Mouse (Mus musculus) intestine, embryonic 15.5 days (tissue): ENCODE measurements around the gene Tom1l2. TPM values are rescaled to one million over a fixed set of nuclear protein-coding genes. Genes with fewer than 3 reads are reported as not detected.
A peak's percentile ranks its signal among the peaks of the same experiment; 100 is the strongest.

Experiments
- ATAC-seq: fragments of 200-750 bp; cut with Nextera tagmentation; 2 replicates; pipeline ENCODE4 v1.8.0; 2017; ENCODE audit warnings: moderate TSS enrichment, moderate library complexity
- H3K27ac ChIP-seq: fragments of 300-500 bp; sonication (generic); 2 replicates; pipeline ENCODE4 v1.5.1; 2015; ENCODE audit warnings: mild to moderate bottlenecking, inconsistent platforms
- H3K27me3 ChIP-seq: fragments of 300-500 bp; sonication (generic); replicated peaks from 2 replicates; pipeline ENCODE4 v1.6.1; 2015; ENCODE audit warnings: inconsistent platforms
- H3K36me3 ChIP-seq: fragments of 300-500 bp; sonication (generic); 2 replicates; pipeline ENCODE4 v1.6.1; 2015; ENCODE audit warnings: inconsistent platforms
- H3K4me1 ChIP-seq: fragments of 300-500 bp; sonication (generic); replicated peaks from 2 replicates; pipeline ENCODE4 v1.6.1; 2015; ENCODE audit warnings: inconsistent platforms
- H3K4me2 ChIP-seq: fragments of 300-500 bp; sonication (generic); replicated peaks from 2 replicates; pipeline ENCODE4 v1.6.1; 2015; ENCODE audit warnings: mild to moderate bottlenecking, inconsistent platforms
- H3K4me3 ChIP-seq: fragments of 300-500 bp; sonication (generic); replicated peaks from 2 replicates; pipeline ENCODE4 v1.5.1; 2015; ENCODE audit warnings: inconsistent platforms
- H3K9ac ChIP-seq: fragments of 300-500 bp; sonication (generic); 2 replicates; pipeline ENCODE4 v1.6.1; 2015; ENCODE audit warnings: inconsistent platforms
- H3K9me3 ChIP-seq: fragments of 300-500 bp; sonication (generic); 2 replicates; pipeline ENCODE4 v1.6.1; 2016; ENCODE audit warnings: inconsistent platforms
- WGBS: fragments of 180-500 bp; shearing (Covaris S2); methylation state at CpG from one replicate; pipeline ENCODE4 v1.1.7; 2015; 5-methylcytosine and 5-hydroxymethylcytosine counted together
- polyA plus RNA-seq: library from polyadenylated mRNA; unstranded; fragments of >200 nt; fragmentation: Nextera tagmentation; extraction: Ambion mirVana; gene quantifications from 2 replicates; pipeline ENCODE4 v1.2.1, GENCODE M21; 2015

Tom1l2 gene
- polyA plus RNA-seq, 1 experiment from 2014 or later: 22.3 TPM

DNA sequence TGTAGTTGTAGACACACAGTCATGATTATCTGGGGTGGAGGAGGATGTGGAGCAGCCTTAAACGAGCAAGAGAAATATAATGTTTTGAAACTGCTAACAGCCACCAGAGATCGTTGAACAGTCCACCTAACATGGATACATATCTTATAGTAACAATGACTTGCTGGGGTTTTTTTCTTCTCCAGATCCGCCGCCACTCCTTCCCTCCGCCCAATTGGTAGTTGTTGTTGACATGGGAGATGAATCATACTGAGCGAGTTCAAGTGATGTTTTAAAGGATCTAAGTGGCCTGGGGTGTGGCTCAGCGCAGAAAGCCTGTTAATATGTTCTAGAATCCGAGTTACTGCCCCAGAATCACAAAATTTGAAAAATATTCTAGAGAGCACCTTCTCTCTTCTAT, 133.1 kb downstream of the Tom1l2 start:
- WGBS: 11% methylated on average over 8 of the region's 8 CpGs
- H3K36me3 ChIP-seq: peaks cover 4% of the 10 kb centered on the region; the same call in 1 of the 2 replicates
- peak overlapping the region; percentile 74 for H3K4me2 ChIP-seq
- H3K4me1 ChIP-seq: peaks cover 59% of the 10 kb centered on the region
- H3K9me3 ChIP-seq: no peaks in the 10 kb centered on the region
- ATAC-seq: no peak
- H3K4me3 ChIP-seq: peak overlapping the region; percentile 75
- peak overlapping the region; percentile 94 for H3K27ac ChIP-seq
- peak overlapping the region; percentile 87 for H3K9ac ChIP-seq
- H3K27me3 ChIP-seq: no peaks in the 10 kb centered on the region

DNA sequence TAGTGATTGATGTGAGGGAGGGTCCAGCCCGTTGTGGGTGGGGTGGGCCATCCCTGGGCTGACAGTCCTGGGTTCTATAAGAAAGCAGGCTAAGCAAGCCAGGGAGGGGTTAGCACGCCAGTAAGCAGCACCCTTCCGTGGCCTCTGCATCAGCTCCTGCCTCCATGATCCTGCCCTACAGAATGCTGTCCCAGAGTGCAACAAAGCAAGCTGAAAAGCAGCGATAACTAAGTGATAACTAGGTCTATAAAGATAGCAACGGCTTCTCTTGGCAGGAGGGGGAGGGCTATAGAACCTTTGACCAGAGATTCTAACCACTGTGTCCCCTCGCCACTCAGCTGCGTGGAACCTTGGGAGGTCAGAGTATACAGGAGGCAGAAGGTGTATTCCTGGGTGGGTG, 135.2 kb downstream of the Tom1l2 start:
- Histone ChIP-seq H3K4me3 (no peak overlapping the region), H3K36me3 (peaks cover 4% of the 10 kb centered on the region; the same call in 1 of the 2 replicates), H3K27me3 (no peaks in the 10 kb centered on the region), H3K4me2 (no peak overlapping the region), H3K9me3 (no peaks in the 10 kb centered on the region), H3K27ac (no peak overlapping the region), H3K4me1 (peaks cover 59% of the 10 kb centered on the region), H3K9ac (no peak overlapping the region)
- peak; percentile 18; the same call in 1 of the 2 replicates for ATAC-seq
- WGBS: 61% methylated on average over 7 of the region's 7 CpGs

DNA sequence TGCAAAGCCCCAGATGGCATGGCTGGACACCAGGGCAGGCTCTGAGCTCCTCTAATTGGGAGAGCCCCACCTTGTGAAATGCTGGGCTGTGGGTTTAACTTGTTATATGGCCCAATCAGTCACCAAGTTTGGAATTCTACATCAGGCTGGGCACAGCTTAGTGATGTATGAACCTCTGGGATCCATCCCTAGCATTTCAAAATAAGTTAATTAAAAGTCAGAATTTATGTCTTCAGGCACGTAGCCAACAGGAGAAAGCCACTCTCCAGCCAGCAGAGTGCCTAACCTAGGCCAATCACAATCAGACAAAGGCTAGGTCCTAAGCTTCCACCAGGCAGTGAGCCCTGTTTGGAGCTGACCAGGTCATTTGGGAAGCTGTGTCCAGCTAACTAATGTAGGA, 136.0 kb downstream of the Tom1l2 start:
- Histone ChIP-seq H3K4me3 (no peak overlapping the region), H3K27me3 (no peaks in the 10 kb centered on the region), H3K4me1 (peaks cover 65% of the 10 kb centered on the region), H3K36me3 (peaks cover 4% of the 10 kb centered on the region; the same call in 1 of the 2 replicates), H3K27ac (no peak overlapping the region), H3K9me3 (no peaks in the 10 kb centered on the region), H3K4me2 (no peak overlapping the region), H3K9ac (no peak overlapping the region)
- no peak for ATAC-seq
- 77% methylated on average over 1 of the region's 1 CpGs for WGBS

DNA sequence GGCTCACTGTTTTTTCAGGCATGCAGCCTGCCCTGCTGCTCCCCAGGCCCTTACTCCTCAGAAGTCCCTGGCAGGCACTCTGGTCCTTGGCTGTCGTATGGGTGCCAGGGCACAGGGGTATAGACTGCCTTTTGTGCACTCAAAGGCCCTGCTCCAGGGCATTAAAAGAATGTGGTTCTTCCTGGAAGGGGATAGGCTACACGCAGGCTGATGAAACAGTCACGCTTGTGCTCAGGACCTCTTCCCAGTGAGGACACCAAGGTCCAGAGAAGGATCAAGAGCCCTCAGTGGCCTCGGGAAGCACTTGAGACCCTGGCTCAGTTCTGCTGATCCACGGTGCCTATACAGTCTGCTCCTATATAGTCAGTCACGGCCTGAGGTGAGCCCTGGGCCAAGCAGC, 139.4 kb downstream of the Tom1l2 start:
- H3K9me3 ChIP-seq: no peaks in the 10 kb centered on the region
- no peak for ATAC-seq
- H3K9ac ChIP-seq: no peak overlapping the region
- WGBS: 76% methylated on average over 6 of the region's 6 CpGs
- H3K4me1 ChIP-seq: peaks cover 73% of the 10 kb centered on the region
- no peak overlapping the region for H3K4me3 ChIP-seq
- no peak overlapping the region for H3K27ac ChIP-seq
- H3K27me3 ChIP-seq: no peaks in the 10 kb centered on the region
- peaks cover 4% of the 10 kb centered on the region; the same call in 1 of the 2 replicates for H3K36me3 ChIP-seq
- H3K4me2 ChIP-seq: no peak overlapping the region

DNA sequence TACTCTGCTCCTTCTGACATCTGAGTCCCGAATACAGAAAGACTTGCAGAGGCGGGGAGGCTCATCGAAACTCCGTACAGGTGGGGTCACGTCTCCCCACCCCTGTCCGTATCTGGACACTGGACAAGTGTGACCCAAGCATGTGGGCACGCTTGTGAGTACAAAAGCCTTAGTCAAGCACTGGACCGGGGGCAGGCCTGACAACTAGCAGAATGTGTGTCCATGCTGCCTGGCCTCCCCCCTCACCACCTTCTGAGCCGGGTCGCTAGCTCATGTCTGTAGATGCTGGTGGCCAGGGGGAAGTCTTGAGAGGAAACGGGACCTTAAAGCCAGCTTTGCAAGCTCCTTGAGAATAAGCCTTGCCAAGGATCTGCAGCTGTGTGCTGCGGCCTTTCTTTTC, 140.9 kb downstream of the Tom1l2 start:
- Histone ChIP-seq H3K4me2 (no peak overlapping the region), H3K4me3 (no peak overlapping the region), H3K27me3 (no peaks in the 10 kb centered on the region), H3K9ac (no peak overlapping the region), H3K27ac (no peak overlapping the region), H3K36me3 (peaks cover 4% of the 10 kb centered on the region; the same call in 1 of the 2 replicates), H3K4me1 (peaks cover 61% of the 10 kb centered on the region), H3K9me3 (no peaks in the 10 kb centered on the region)
- WGBS: 59% methylated on average over 12 of the region's 12 CpGs
- no peak for ATAC-seq

DNA sequence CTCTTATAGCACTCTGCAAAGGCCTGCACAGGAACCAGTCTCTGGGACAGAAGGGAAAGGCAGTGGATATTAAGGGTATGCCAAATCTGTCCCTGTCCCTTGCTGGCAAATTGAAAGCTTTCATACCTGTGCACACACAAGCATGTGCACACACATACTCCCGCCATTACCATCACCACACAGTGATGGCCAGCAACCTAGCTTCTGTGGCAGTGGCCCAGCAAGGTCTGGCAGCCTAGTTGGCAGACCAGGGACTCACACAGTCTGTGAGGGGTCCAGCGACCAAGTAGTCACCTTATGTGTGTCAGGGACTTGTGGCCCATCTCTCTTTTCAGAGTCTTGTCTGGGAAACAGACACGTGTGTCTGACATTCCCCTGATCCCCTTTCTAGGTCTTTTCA, 141.6 kb downstream of the Tom1l2 start:
- Histone ChIP-seq H3K4me2 (peak overlapping the region; percentile 68), H3K9ac (peak overlapping the region; percentile 13; the same call in 1 of the 2 replicates), H3K9me3 (no peaks in the 10 kb centered on the region), H3K4me3 (no peak overlapping the region), H3K36me3 (peaks cover 9% of the 10 kb centered on the region), H3K27me3 (no peaks in the 10 kb centered on the region), H3K27ac (peak overlapping the region; percentile 75), H3K4me1 (peaks cover 63% of the 10 kb centered on the region)
- no peak for ATAC-seq
- WGBS: 59% methylated on average over 3 of the region's 3 CpGs

DNA sequence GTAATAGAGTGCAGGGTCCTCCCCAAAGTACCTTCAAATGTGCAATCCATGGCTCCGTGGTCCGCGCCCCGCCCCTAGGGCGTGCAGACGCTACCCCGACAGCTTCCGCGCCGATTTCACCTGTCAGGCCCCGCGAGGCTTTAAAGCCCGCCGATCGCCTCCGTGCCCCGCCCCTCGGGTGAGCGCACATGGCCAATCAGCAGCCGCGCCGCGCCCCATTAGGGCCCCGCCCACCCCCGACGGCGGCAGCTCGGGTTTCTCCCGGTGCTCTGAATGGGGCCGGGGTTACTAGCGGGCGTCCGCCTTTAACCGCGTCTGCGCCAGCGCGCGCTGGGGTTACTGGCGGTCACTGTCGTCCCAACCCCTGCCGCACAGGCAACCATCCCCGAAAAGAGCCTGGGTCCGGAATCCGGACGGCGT, 142.4 kb downstream of the Tom1l2 start:
- no peaks in the 10 kb centered on the region for H3K9me3 ChIP-seq
- WGBS: under 1% methylated on average over 47 of the region's 47 CpGs
- peak; percentile 93 for ATAC-seq
- H3K27me3 ChIP-seq: no peaks in the 10 kb centered on the region
- H3K36me3 ChIP-seq: peaks cover 15% of the 10 kb centered on the region
- peak overlapping the region; percentile 77 for H3K27ac ChIP-seq
- peaks cover 56% of the 10 kb centered on the region for H3K4me1 ChIP-seq
- peak overlapping the region; percentile 68 for H3K4me2 ChIP-seq
- H3K4me3 ChIP-seq: peak overlapping the region; percentile 36
- H3K9ac ChIP-seq: peak overlapping the region; percentile 50

DNA sequence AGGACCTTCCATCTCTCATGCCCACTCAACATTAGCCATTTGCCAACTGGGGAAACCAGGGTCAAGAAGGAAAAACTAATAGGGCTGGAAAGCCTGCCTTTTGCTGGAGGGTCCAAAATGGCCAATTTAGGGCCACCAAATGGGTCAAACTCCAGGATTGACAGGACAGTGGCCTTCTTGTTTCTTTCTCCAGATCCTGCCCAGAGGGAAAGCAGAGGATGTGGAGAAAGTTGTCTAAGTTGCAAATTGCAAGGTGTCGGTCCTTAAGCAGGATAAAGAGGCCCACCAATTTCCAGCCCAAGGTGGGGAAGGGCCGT, 142.8 kb downstream of the Tom1l2 start:
- Histone ChIP-seq H3K27me3 (no peaks in the 10 kb centered on the region), H3K9me3 (no peaks in the 10 kb centered on the region), H3K4me1 (peaks cover 55% of the 10 kb centered on the region), H3K27ac (peak overlapping the region; percentile 77), H3K36me3 (peaks cover 18% of the 10 kb centered on the region), H3K9ac (peak overlapping the region; percentile 50), H3K4me2 (peak overlapping the region; percentile 68), H3K4me3 (peak overlapping the region; percentile 36)
- no peak for ATAC-seq
- 2% methylated on average over 2 of the region's 2 CpGs for WGBS

DNA sequence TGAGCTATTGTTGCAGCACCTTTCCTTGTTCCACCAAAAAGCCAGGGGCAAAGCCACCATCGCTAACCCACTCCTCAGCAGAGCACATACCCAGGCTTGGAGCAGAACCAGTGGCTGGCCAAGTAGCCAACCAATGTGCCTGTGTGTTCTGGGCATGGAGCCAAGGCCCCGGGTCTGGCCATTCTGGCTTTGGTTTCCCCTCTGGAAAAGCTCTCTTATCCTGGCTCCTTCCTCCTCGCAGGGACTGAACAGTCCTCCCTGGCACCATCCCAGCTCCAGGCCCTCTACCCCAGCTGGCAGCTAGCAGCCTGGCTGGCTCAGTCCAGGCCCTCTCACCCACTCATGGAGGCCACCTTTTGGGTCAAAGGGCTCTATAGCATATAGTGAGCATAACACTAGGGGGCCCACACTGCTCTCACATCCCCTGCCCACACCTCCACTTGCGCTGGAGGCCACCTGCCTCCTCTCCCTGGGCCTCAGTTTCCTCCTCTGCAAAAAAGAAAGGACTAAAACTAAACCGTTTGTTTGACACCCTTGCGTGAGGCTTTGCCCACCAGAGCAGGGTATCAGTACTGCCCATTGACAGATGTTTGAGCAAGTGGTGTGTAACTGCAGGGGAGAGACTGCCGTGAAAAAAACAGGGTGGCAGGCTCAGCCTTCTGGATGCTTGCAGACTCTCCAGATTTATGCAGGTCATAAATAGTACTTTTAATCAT, 143.3 kb downstream of the Tom1l2 start:
- Histone ChIP-seq H3K36me3 (peaks cover 23% of the 10 kb centered on the region), H3K4me1 (peaks cover 55% of the 10 kb centered on the region), H3K4me3 (peak overlapping the region; percentile 36), H3K27me3 (no peaks in the 10 kb centered on the region), H3K9me3 (no peaks in the 10 kb centered on the region), H3K4me2 (peak overlapping the region; percentile 68), H3K27ac (peak overlapping the region; percentile 77), H3K9ac (peak overlapping the region; percentile 50)
- ATAC-seq: peak; percentile 32
- WGBS: 31% methylated on average over 7 of the region's 7 CpGs

DNA sequence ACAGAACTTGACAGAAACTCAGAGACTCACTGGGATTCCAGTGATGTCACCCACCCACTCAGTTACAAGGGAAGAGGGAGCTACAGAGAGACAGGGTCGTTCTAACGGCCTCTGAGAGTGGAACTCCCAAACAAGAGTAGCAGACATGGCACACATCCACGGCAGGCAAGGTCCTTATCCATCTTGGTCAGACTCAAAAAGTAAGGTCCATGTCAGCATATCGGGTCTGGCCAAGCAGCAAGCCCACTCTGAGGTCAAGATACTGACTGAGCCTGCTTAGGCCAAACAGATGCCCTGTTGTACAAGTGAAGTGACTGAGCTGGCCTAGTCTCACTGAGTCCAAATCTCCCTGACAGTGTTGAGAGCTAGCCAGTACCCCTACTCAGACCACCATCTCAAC, 144.0 kb downstream of the Tom1l2 start:
- 28% methylated on average over 4 of the region's 4 CpGs for whole genome bisulfite sequencing
- H3K36me3 ChIP-seq: peaks cover 30% of the 10 kb centered on the region
- H3K27me3 ChIP-seq: no peaks in the 10 kb centered on the region
- peak overlapping the region; percentile 36 for H3K4me3 ChIP-seq
- peaks cover 58% of the 10 kb centered on the region for H3K4me1 ChIP-seq
- no peaks in the 10 kb centered on the region for H3K9me3 ChIP-seq
- peak overlapping the region; percentile 68 for H3K4me2 ChIP-seq
- H3K9ac ChIP-seq: peak overlapping the region; percentile 50
- H3K27ac ChIP-seq: peak overlapping the region; percentile 77
- no peak for ATAC-seq

DNA sequence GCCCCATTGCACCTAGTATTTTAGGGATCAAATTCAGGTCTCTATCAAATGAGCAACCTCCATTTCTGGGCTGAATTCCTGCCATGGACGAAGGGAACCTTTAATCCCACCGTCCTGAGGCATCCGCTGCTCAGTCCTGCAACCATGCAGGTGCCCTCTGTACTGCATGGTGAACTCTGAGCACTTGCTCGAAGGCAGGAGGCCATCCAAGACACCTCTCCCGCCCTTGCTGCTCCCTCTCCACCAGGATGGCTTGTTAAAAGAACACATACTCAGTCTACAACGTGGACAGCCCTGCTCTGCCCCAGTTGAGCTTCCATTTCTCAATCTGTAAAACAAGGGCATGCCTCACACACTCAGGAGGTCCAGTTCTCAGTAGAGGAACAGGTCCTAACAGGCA, 144.5 kb downstream of the Tom1l2 start:
- H3K9me3 ChIP-seq: no peaks in the 10 kb centered on the region
- peaks cover 35% of the 10 kb centered on the region for H3K36me3 ChIP-seq
- WGBS: 50% methylated on average over 6 of the region's 6 CpGs
- peaks cover 57% of the 10 kb centered on the region for H3K4me1 ChIP-seq
- H3K27ac ChIP-seq: peak overlapping the region; percentile 77
- H3K9ac ChIP-seq: peak overlapping the region; percentile 50
- H3K4me3 ChIP-seq: peak overlapping the region; percentile 36
- peak overlapping the region; percentile 68 for H3K4me2 ChIP-seq
- H3K27me3 ChIP-seq: no peaks in the 10 kb centered on the region
- ATAC-seq: no peak

DNA sequence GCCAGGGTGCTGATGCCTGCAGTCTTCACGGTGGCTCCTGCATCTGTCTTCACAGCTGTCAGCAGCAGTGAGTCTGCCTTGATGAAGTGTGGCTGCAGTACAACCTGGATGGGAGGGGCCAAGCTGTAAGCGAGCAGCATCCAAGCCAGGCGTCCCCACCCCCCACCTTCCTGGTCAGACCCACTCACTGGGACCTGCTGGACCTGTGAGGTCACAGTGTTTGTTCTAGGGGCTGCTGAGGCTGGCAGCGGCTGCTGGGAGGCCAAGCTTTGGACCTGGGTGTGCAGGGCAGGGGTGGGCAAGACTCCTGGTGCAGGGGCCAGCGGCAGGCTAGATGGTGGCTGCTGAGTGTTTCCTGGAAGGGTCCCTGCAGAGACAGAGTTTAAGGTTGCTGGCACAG, 146.5 kb downstream of the Tom1l2 start:
- Histone ChIP-seq H3K4me2 (no peak overlapping the region), H3K9me3 (no peaks in the 10 kb centered on the region), H3K4me1 (peaks cover 37% of the 10 kb centered on the region), H3K36me3 (peaks cover 54% of the 10 kb centered on the region), H3K27me3 (no peaks in the 10 kb centered on the region), H3K4me3 (no peak overlapping the region), H3K9ac (no peak overlapping the region), H3K27ac (no peak overlapping the region)
- ATAC-seq: no peak
- WGBS: 32% methylated on average over 5 of the region's 5 CpGs

DNA sequence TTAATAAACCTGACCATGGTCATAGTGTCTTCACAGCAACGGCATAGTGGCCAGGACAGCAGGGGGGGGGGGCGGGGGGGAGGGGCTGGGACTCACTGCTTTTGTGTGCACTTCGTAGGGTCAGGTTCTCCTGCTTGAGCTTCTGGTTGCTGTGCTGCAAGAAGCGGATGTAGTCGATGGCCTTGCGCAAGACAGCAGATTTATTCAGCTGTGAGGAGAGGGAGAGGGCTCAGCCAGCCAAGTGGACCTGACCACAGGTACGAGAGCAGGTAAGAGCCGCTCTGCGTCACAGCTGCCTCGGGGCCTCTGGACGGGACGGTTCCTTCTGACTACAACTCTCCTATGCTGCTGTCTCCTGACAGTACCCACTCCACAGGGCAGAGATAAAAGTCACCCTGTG, 147.7 kb downstream of the Tom1l2 start:
- WGBS: 85% methylated on average over 12 of the region's 12 CpGs
- H3K9ac ChIP-seq: no peak overlapping the region
- H3K27me3 ChIP-seq: no peaks in the 10 kb centered on the region
- H3K9me3 ChIP-seq: no peaks in the 10 kb centered on the region
- no peak for ATAC-seq
- no peak overlapping the region for H3K27ac ChIP-seq
- no peak overlapping the region for H3K4me3 ChIP-seq
- H3K36me3 ChIP-seq: peaks cover 64% of the 10 kb centered on the region
- peaks cover 34% of the 10 kb centered on the region for H3K4me1 ChIP-seq
- no peak overlapping the region for H3K4me2 ChIP-seq
